Mouse (Mus musculus) left cerebral cortex, adult 8-10 months (tissue): Measurements from ENCODE around the gene Vmn2r88. TPM values are rescaled to one million over a fixed set of nuclear protein-coding genes. Genes with fewer than 3 reads are reported as not detected.
"Not testable (repeated sequence)": the region's sequence is repeated elsewhere in the genome, so short reads cannot be mapped to it uniquely, and the experiment has no call there.

Experiments
- DNase-seq, 2 experiments: peaks; one replicate each; pipeline ENCODE4 v3.0.0; 2022; ENCODE audit warnings: low spot score in 2 of 2
- total RNA-seq, 4 experiments: library from RNA; stranded (reverse); gene quantifications; 2 replicates each; pipeline ENCODE4 v1.2.4; 2022

Vmn2r88 gene
- total RNA-seq, result not detected

DNA sequence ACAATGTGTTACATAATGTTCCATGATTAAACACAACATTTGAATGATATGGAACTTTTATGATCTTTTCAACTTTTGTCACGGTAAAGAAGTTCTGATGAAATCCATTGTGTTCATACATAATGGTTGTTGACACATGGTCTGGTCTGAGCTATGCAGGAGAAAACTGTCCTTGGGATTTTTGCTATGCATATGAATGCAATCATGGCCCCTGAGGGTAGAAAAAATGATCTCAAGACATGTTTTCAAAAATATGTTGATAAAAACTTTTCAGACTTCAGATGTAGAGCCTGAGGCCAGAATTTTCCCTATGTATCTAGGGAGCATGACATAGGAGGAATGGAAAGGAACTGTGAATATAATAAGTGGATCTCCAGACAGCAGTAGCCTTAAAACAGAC lies at the start of gene Vmn2r88:
Vmn2r88 (plus strand) TSS at position 301 of the 400 bp plus-strand sequence.
- no peak for DNase-seq

DNA sequence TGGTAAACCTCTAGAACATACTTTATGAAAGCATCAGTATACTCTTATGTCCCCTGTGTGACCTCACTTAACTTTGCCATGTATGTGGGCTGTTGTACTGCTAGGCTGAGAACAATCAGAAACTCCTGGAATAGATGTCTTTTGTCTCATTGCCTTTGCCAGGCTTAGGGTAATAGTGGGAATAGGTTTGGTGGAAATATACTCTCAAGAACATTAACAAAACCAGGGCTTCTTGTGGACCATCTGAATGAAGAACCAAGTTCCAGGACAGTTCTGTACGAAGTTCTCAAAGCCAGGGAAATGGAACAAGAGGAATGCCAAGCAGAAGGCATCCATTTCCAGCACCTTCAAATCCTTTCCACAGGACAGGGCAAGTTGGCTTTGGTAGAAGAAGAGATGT lies 49.2 kb upstream of the Vmn2r88 start, which contains the start of gene Gm7247:
Gm7247 (plus strand) TSS at position 301 of the 400 bp plus-strand sequence.
- DNase-seq, result no peak

DNA sequence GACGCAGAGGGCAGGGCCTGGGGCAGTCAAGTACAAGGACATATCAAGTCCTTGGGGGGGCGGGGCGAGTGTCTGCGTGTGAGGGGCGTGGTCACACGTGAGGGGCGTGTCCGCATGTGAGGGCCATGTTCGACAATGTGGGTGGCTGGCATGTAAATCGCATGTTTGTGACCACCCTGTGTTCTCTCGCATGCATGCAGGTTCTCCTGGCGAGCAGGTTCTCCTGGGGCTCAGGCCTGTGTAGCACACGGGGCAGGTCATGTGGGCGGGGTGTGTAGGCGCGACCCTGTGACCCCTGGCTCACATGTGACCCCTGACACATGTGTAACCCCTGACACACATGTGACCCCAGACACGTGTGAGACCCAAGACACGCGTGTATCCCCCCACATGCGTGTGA lies 27.8 kb upstream of the Vmn2r88 start:
- DNase-seq, result no peak

DNA sequence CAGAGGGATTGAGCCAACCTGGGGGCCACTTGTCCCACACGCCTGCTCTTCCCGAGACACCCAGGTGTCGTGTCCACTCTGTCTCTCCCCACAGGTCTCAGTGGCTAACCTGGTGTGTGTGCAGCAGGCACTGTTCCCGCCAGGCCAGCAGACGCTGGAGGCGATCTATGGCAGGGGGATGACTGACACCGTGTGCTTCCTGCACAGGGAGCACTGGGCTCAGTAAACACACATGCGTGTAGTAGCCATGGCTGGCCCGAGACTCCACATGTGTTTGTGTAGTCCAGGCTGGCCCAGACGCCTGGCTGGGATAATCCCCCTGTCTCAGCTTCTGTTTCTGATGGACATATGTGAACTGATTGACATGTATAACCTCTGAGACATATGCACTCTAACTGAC lies 26.3 kb upstream of the Vmn2r88 start:
- DNase-seq, result no peak

DNA sequence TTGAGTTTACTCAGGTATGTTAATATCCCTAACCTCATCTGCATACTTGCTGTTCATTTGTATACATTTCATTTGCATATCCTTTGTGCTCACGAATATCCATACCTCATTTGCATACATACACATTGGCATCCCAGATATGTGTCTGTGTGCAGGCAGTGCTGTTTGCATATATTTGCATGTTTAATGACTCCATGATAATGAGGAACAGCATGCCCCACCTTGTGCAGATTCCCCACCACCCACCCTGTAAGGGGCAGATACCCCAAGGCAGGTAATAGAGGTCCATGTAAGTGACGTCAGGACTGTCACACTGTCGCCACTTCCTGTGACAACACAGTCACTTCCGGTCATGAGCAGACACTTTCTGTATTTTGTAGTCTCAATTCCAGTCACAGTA lies 24.9 kb upstream of the Vmn2r88 start:
- DNase-seq, result no peak

DNA sequence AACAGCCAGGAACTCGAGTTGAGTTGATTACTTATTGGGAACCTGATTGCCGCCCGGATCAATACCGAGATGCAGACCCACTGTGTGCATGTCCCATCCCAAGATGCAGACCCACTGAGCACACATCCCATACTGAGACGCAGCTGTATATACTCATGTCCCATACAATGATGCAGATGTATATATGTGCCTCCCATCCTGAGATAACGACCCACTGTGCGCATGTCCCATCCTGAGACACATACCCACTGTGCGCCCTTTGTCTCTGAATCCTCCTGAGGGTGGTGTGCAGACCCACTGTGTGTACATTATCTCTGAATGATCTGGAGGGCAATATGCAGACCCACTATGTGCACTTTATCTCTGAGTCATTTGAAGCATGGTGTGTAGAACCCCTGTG lies 22.9 kb upstream of the Vmn2r88 start:
- DNase-seq, result no peak

DNA sequence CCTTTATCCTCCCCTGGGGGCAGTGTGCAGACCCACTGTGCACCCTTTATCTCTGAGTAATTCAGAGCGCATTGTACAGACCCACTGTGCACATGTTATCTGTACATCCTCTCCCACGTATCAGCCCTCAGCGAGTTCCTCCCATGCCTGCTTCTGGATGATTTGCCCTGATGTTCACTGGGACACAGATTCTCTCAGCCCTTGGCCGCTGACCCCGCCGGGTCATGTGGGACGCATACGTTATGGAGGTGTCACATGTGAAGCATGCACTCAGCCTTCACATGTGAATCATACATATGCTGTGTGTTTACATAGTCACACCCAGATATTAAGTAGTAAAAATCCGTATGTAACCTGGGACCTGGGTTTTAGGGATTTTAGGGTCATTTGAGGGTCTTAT lies 22.4 kb upstream of the Vmn2r88 start:
- DNase-seq, result no peak

DNA sequence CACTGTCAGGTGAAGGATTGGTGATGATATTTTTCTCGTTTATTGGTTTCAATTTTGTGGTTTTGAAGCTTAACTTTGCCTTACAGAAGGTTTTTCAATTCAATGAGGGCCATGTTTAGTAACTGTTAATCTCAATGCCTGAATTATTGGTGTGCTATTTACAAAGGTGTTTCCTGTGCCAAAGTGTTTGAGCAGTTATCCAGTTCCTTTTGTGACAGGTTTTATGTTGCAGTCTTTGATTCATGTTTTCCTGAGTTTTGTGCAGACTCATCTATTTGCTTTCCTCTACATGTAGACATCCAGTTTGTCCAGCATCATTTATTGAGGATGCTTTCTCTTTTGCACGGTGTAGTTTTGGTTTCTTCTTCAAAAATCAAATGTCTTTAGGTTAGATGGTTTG lies 13.3 kb downstream of the Vmn2r88 start:
- DNase-seq, result no peak

DNA sequence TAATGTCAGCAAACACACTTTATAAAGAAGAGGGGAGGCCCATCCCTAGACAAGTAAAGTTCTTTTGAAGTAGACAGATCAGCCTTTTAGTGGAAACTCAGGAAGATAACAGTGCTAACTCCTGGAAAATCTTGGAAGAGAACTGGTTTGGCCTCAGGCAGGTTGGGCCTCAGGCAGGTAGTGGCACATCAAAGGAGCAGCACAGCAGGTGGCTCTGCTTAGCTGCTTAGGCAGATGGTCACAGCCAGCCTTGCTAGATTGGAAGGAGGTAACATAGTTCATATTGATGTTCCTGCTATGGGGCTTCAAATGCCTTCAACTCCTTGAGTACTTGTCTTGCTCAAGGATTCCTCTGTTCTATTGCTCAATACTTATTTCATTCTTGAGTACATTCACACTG lies 19.5 kb downstream of the Vmn2r88 start:
- DNase-seq, result not testable (repeated sequence)

DNA sequence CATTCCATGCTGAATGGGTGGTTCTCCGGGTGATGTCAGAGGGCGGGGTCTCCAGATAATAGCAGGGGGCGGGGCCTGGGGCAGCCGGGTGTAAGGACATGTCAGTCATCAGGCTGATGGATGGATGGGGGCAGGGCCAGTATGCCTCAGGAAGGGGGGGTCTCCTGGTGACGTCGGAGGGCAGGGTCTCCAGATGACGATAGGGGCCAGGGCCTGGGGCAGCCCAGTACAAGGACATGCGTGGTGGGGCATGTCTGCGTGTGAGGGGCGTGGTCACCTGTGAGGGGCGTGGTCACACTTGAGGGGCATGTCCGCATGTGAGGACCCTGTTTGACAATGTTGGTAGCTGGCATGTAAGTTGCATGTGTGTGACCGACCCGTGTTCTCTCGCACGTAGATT lies 23.9 kb downstream of the Vmn2r88 start:
- DNase-seq, result peak in 1 of 2 experiments; percentile 5

DNA sequence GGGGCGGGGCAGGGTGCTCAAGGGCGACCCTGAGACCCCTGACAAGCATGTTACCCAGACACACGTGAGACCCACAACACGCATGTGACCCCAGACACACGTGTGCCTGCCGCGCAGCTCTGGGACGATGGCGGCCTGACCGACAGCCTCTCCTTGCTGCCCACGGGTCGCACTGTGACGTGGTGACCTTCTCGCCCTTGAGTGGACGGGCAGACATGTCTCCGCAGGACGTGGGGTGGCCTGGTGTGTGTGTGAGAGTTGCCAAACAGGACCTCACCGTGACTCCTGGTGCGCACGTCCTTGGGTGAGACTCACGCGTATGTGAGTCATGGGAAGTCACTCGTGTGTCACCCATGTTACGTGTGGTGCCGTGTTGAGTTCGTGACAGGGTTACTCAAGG lies 24.4 kb downstream of the Vmn2r88 start:
- no peak for DNase-seq

DNA sequence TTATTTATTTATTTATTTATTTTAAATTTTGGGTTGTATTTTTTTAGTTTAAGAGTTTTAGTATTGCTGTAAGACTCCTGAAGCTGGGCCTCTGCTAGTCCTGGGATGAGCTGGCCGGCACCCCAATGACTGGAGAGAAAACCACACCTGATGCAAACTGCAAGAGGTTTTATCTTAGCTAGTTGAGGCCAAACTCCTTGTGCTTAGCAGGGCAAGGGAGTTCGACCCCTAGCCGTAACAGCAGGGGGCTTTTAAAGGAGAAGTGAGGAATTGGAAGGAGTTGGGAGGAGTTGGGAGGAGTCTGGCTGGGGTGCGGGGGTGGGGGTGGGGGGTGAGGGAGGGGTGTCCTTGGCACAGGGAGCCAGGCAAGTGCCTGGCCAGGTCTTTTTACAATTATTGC lies 28.3 kb downstream of the Vmn2r88 start:
- DNase-seq, result no peak

DNA sequence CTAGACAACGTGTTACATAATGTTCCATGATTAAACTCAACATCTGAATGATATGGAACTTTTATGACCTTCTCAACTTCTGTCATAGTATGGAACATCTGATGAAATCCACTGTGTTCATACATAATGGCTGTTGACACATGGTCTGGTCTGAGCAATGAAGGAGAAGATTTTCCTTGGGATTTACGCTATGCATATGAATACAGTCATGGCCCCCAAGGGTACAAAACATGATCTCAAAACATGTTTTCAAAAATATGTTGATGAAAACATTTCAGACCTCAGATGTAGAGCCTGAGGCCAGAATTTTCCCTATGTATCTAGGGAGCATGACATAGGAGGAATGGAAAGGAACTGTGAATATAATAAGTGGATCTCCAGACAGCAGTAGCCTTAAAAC lies 40.9 kb downstream of the Vmn2r88 start, which contains the start of gene Vmn2r89:
Vmn2r89 (plus strand) TSS at position 301 of the 400 bp plus-strand sequence.
- not testable (repeated sequence) for DNase-seq

Other genes with a start within 250 kb of the Vmn2r88 start
- not detected for gene Rnase2b, start 248.6 kb upstream of the Vmn2r88 start, total RNA-seq
- gene Ang2, start 211.7 kb upstream of the Vmn2r88 start, total RNA-seq, result 1 to 10 TPM in 1 of 4 experiments, not detected in 3; 1.3 TPM
- gene Ear14, start 207.4 kb upstream of the Vmn2r88 start, total RNA-seq, result not detected
- gene Rnase2a, start 154.7 kb upstream of the Vmn2r88 start, total RNA-seq, result not detected
- gene Gm7247, start 49.1 kb upstream of the Vmn2r88 start, total RNA-seq, result not detected
- not detected for gene Vmn2r89, start 41.0 kb downstream of the Vmn2r88 start, total RNA-seq
- gene Gm5622, start 142.0 kb downstream of the Vmn2r88 start, total RNA-seq, result not detected
- not detected for gene Gm17175, start 163.2 kb downstream of the Vmn2r88 start, total RNA-seq
- not detected for gene Gm17174, start 181.3 kb downstream of the Vmn2r88 start, total RNA-seq
- gene Gm17078, start 200.5 kb downstream of the Vmn2r88 start, total RNA-seq, result not detected
- not detected for gene Gm4181, start 224.8 kb downstream of the Vmn2r88 start, total RNA-seq